Mouse (Mus musculus): ENCODE results near the gene 1700001C19Rik. TPM values are rescaled to one million over a fixed set of nuclear protein-coding genes. Genes with fewer than 3 reads are reported as not detected.

Gene 1700001C19Rik
- polyA plus RNA-seq, 1 experiment from 2014 or later: 7.8 TPM

DNA sequence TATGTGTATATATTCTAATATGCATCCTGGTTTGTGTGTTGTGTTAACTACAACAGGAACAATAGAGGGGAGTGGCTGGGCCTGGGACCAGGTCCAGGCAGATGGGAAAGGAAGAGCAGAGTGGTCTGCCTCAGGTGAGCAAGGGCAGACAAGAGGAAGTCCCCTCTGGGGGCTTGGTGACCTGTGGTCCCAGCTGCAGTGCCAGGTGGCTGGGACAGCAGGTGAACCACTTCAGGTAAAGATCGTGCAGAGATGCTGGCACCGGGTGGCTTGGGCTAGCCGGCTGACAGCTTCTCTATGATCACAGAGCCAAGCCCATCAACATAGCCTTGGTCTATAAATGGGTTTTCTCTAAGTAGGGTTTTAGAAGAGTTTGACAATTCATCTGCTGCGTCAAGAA, 32.9 kb upstream of the 1700001C19Rik start:
- no peaks in the 10 kb centered on the region for H3K27me3 ChIP-seq (ENCODE audit: insufficient read depth, low read length)
- no peaks in the 10 kb centered on the region for H3K9me3 ChIP-seq (ENCODE audit: low read length)
- TF ChIP-seq CTCF (IDR thresholded peaks at IDR 0.05; ENCODE audit: low read depth) (no peak), EP300 (IDR thresholded peaks at IDR 0.05; ENCODE audit: low read depth) (no peak)
- H3K4me1 ChIP-seq (ENCODE audit: insufficient read depth): peaks cover 12% of the 10 kb centered on the region
- ATAC-seq (no peak), DNase-seq (no peak)
- H3K36me3 ChIP-seq (replicated peaks; ENCODE audit: insufficient read depth, low read length): peaks cover 3% of the 10 kb centered on the region
- H3K9ac ChIP-seq (replicated peaks): no peak overlapping the region
- H3K4me3 ChIP-seq (ENCODE audit: low read depth, low read length): no peak overlapping the region
- WGBS (ENCODE audit: insufficient replicate concordance): 85% methylated on average over 4 of the region's 4 CpGs
- H3K27ac ChIP-seq (ENCODE audit: low read depth): no peak overlapping the region
- H3K4me2 ChIP-seq (ENCODE audit: low read depth, low read length): no peak overlapping the region

DNA sequence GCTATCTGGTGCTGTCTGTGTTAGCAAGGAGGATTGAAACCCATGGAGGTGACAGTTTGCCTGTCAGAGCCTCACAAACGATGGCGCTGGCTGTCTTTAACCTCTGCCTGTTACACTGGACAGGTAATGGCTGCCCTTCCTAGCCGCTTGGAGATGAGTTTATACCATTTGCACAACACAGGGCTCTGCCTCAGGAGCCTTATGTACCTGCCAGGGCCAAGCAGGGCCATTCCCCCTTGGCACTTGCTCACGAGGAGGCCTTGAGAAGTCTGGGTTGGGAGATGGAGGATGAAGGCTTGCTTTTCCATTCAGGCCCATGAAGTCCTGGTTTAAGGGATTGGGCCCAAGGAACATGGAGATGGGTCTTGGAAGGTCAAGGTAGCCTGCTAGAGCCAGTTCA, 32.5 kb upstream of the 1700001C19Rik start:
- Histone ChIP-seq H3K27me3 (ENCODE audit: insufficient read depth, low read length) (no peaks in the 10 kb centered on the region), H3K36me3 (replicated peaks; ENCODE audit: insufficient read depth, low read length) (peaks cover 3% of the 10 kb centered on the region), H3K9me3 (ENCODE audit: low read length) (no peaks in the 10 kb centered on the region), H3K9ac (replicated peaks) (no peak overlapping the region), H3K27ac (ENCODE audit: low read depth) (no peak overlapping the region), H3K4me3 (ENCODE audit: low read depth, low read length) (no peak overlapping the region), H3K4me1 (ENCODE audit: insufficient read depth) (peaks cover 12% of the 10 kb centered on the region), H3K4me2 (ENCODE audit: low read depth, low read length) (no peak overlapping the region)
- TF ChIP-seq EP300 (IDR thresholded peaks at IDR 0.05; ENCODE audit: low read depth) (no peak), CTCF (IDR thresholded peaks at IDR 0.05; ENCODE audit: low read depth) (no peak)
- ATAC-seq (no peak), DNase-seq (no peak)
- WGBS (ENCODE audit: insufficient replicate concordance): 80% methylated on average over 4 of the region's 4 CpGs

DNA sequence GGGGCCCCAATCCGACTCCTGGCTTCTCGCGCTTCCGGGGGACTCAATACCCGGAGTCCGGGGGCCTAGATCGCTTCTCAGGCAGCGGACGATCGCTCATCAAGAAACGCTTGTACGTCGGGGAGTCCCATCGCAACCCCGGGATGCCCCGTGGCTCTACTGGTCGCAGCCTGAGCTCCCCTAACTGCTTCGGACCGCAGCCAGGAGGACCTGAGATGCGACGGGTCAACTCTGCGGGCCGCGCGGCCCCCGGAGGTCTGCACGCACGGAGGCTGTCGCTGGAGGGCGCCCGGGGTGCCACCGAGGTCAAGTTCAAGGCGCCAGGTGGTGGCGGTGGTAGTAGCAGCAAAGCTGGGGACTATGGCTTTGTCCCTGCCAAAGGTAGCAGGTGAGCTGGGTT, 31.3 kb upstream of the 1700001C19Rik start:
- Histone ChIP-seq H3K27me3 (ENCODE audit: insufficient read depth, low read length) (no peaks in the 10 kb centered on the region), H3K4me2 (ENCODE audit: low read depth, low read length) (peak overlapping the region; percentile 58), H3K36me3 (replicated peaks; ENCODE audit: insufficient read depth, low read length) (peaks cover 3% of the 10 kb centered on the region), H3K9me3 (ENCODE audit: low read length) (no peaks in the 10 kb centered on the region), H3K4me1 (ENCODE audit: insufficient read depth) (peaks cover 5% of the 10 kb centered on the region; the same call in 1 of the 2 replicates), H3K4me3 (ENCODE audit: low read depth, low read length) (0 out of 2 replicates have a peak overlapping the region, but pooled peaks have one; percentile 15), H3K9ac (replicated peaks) (peak overlapping the region; percentile 9; the same call in 1 of the 2 replicates), H3K27ac (ENCODE audit: low read depth) (no peak overlapping the region)
- no peak for ATAC-seq
- peak; percentile 39 for TF ChIP-seq CTCF (IDR thresholded peaks at IDR 0.05; ENCODE audit: low read depth)
- no peak for TF ChIP-seq EP300 (IDR thresholded peaks at IDR 0.05; ENCODE audit: low read depth)
- no peak for DNase-seq
- 28% methylated on average over 33 of the region's 34 CpGs for WGBS (ENCODE audit: insufficient replicate concordance)

DNA sequence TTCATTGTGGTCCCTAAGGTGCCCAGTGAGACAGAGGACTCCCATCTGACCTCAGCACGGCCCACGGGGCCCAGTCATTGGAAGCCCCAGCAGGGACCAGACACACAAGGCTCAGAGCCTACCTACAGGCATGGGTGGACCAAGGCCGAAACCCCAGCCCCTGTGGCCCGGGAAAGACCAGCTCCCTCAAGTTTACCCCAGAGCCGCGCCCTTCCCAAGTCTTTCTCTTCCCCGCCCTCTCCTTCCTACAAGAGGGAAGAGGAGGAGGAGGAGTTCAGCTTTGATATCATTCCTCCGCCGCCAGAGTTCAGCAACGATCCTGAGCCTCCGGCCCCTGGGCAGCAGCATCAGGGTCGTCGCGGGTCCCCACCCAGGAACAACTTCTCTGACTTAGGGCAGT, 30.9 kb upstream of the 1700001C19Rik start:
- no peaks in the 10 kb centered on the region for H3K27me3 ChIP-seq (ENCODE audit: insufficient read depth, low read length)
- TF ChIP-seq CTCF (IDR thresholded peaks at IDR 0.05; ENCODE audit: low read depth) (no peak), EP300 (IDR thresholded peaks at IDR 0.05; ENCODE audit: low read depth) (no peak)
- no peak overlapping the region for H3K4me3 ChIP-seq (ENCODE audit: low read depth, low read length)
- WGBS (ENCODE audit: insufficient replicate concordance): 35% methylated on average over 13 of the region's 14 CpGs
- H3K36me3 ChIP-seq (replicated peaks; ENCODE audit: insufficient read depth, low read length): peaks cover 3% of the 10 kb centered on the region
- peaks cover 2% of the 10 kb centered on the region for H3K4me1 ChIP-seq (ENCODE audit: insufficient read depth)
- no peak overlapping the region for H3K27ac ChIP-seq (ENCODE audit: low read depth)
- H3K9ac ChIP-seq (replicated peaks): peak overlapping the region; percentile 9; the same call in 1 of the 2 replicates
- H3K4me2 ChIP-seq (ENCODE audit: low read depth, low read length): peak overlapping the region; percentile 58
- no peaks in the 10 kb centered on the region for H3K9me3 ChIP-seq (ENCODE audit: low read length)
- no peak for ATAC-seq
- DNase-seq: no peak

DNA sequence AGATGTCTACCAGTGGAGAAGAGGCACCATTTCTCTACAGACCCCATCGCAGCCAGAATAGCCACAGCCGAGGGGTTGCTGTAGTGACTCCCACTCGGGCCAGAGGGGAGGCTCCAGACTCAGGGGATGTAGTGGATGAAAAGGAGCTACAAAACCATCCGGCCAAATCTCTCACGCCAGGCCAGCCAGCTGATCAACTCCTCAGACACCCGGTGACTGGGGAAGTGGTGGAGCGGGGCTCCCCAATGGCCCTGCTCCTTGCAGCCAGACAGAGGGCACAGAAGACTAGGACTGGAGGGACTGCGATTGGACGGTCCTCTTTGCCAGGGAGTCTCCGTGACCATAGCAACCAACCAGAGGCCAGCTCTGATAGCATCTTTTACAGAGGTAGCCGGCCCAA, 30.5 kb upstream of the 1700001C19Rik start:
- Histone ChIP-seq H3K4me2 (ENCODE audit: low read depth, low read length) (no peak overlapping the region), H3K4me1 (ENCODE audit: insufficient read depth) (peaks cover 5% of the 10 kb centered on the region), H3K9me3 (ENCODE audit: low read length) (no peaks in the 10 kb centered on the region), H3K9ac (replicated peaks) (no peak overlapping the region), H3K27me3 (ENCODE audit: insufficient read depth, low read length) (no peaks in the 10 kb centered on the region), H3K36me3 (replicated peaks; ENCODE audit: insufficient read depth, low read length) (peaks cover 3% of the 10 kb centered on the region), H3K27ac (ENCODE audit: low read depth) (no peak overlapping the region), H3K4me3 (ENCODE audit: low read depth, low read length) (no peak overlapping the region)
- TF ChIP-seq EP300 (IDR thresholded peaks at IDR 0.05; ENCODE audit: low read depth): no peak
- no peak for TF ChIP-seq CTCF (IDR thresholded peaks at IDR 0.05; ENCODE audit: low read depth)
- ATAC-seq: no peak
- 72% methylated on average over 11 of the region's 11 CpGs for WGBS (ENCODE audit: insufficient replicate concordance)
- no peak for DNase-seq

DNA sequence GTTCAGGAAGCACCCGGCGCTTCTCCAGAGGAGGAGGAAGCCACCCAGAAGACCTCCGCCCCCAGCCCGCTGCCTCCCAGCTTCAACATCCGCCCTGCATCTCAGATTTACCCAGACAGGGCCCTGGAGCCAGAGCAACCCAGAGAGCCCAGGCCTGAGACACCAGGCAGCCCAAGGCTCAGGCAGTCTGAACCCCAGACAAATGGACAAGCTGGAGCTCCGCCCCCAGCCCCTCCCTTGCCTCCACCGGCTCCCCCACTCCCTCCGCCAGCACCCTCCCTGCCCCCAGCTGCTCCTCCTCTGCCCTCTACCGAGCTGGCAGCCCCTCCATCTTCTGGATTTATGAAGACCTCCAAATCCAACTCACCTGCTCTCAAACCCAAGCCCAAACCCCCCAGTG, 29.1 kb upstream of the 1700001C19Rik start:
- TF ChIP-seq EP300 (IDR thresholded peaks at IDR 0.05; ENCODE audit: low read depth): no peak
- TF ChIP-seq CTCF (IDR thresholded peaks at IDR 0.05; ENCODE audit: low read depth): no peak
- H3K4me2 ChIP-seq (ENCODE audit: low read depth, low read length): no peak overlapping the region
- H3K36me3 ChIP-seq (replicated peaks; ENCODE audit: insufficient read depth, low read length): peaks cover 3% of the 10 kb centered on the region
- peaks cover 19% of the 10 kb centered on the region for H3K4me1 ChIP-seq (ENCODE audit: insufficient read depth)
- ATAC-seq (no peak), DNase-seq (no peak)
- no peaks in the 10 kb centered on the region for H3K27me3 ChIP-seq (ENCODE audit: insufficient read depth, low read length)
- no peak overlapping the region for H3K27ac ChIP-seq (ENCODE audit: low read depth)
- no peak overlapping the region for H3K9ac ChIP-seq (replicated peaks)
- 64% methylated on average over 9 of the region's 9 CpGs for WGBS (ENCODE audit: insufficient replicate concordance)
- no peak overlapping the region for H3K4me3 ChIP-seq (ENCODE audit: low read depth, low read length)
- H3K9me3 ChIP-seq (ENCODE audit: low read length): no peaks in the 10 kb centered on the region

DNA sequence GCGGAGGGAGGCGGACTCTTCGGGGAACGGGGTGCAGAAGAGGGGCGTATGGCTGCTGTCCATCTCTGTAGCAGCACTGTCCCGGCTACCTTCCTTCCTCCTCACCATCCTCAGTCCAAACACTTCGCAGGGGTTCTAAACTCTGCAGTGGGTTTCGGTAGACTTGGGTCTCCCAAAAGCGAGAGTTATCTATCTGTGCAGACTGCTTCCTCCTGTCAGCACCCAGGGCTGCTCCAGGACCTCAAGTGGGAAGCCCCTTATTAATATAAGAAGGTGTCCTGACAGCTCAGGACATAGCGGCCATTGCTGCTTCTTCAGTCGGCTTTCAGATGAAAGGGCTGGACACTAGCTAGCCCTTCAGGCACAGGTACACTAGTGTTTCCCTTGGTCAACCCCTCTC, 27.8 kb upstream of the 1700001C19Rik start:
- H3K9me3 ChIP-seq (ENCODE audit: low read length): no peaks in the 10 kb centered on the region
- H3K36me3 ChIP-seq (replicated peaks; ENCODE audit: insufficient read depth, low read length): peaks cover 3% of the 10 kb centered on the region
- no peak overlapping the region for H3K4me3 ChIP-seq (ENCODE audit: low read depth, low read length)
- peaks cover 20% of the 10 kb centered on the region for H3K4me1 ChIP-seq (ENCODE audit: insufficient read depth)
- H3K4me2 ChIP-seq (ENCODE audit: low read depth, low read length): no peak overlapping the region
- 72% methylated on average over 11 of the region's 11 CpGs for WGBS (ENCODE audit: insufficient replicate concordance)
- H3K27me3 ChIP-seq (ENCODE audit: insufficient read depth, low read length): no peaks in the 10 kb centered on the region
- no peak overlapping the region for H3K9ac ChIP-seq (replicated peaks)
- ATAC-seq: no peak
- peak overlapping the region; percentile 86 for H3K27ac ChIP-seq (ENCODE audit: low read depth)
- no peak for DNase-seq
- TF ChIP-seq EP300 (IDR thresholded peaks at IDR 0.05; ENCODE audit: low read depth) (no peak), CTCF (IDR thresholded peaks at IDR 0.05; ENCODE audit: low read depth) (no peak)

Data from liver, postnatal 0 days (tissue).